Mouse (Mus musculus) cerebellum, adult 8-10 months (tissue): ENCODE results near the gene Atp5f1.
"Not testable (repeated sequence)": the region's sequence is repeated elsewhere in the genome, so short reads cannot be mapped to it uniquely, and the experiment has no call there.

Experiments
- DNase-seq: peaks from one replicate; pipeline ENCODE4 v3.0.0; 2022

Gene Atp5f1

GRCm38 (mm10) chr3:105959999-105960398 is at the start of gene Atp5f1:
Atp5f1 (minus strand) TSS chr3:105960099.
- DNase-seq, result no peak

- DNase-seq, result not testable (repeated sequence)
Observed at GRCm38 (mm10) chr3:106003360-106003759, 43.5 kb upstream of the Atp5f1 start.

DNA sequence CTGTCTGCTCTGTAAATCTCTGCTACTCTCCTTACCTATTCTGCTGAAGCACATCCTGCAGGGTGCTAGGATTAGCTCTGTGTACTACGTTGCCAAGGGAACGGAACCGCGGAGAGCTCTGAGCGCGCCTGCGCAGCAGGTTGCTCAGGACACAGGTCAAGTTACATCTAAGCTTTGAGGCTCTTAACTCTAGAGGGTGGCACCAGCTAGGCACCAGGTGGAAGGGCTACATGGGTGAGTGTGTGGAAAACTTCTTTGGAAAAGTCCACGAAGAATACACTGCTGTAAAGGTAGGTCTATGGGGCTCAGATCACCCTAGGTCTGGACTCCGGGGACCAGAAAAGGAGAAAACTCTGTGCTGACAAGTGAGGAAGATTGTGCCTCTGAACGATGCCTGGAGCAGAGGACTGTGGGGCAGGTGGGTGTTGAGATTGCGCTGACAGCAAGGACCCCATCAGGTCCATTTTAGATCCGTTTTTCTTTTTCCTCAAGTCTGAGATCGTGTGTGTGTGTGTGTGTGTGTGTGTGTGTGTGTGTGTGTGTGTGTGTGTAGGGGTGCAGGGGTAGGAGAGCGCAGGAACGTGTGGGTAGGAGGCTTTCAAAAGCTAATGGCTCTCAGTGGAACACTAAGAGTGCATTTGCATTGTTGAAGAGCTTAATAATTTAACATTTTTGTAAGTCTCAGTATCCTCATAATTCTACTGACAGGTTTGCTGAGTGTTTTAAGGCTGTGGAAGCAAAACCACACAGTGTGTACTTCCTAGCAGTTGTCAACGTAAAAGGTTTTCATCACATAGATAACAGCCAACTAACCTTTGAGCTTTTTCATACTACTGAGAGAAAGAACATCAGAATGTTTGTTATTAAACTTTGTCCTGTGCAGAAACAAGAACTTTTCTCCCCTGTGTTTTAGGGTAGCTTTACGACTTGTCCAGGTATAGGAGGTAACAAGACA is 41.8 kb upstream of the Atp5f1 start:
- DNase-seq, result no peak

DNA sequence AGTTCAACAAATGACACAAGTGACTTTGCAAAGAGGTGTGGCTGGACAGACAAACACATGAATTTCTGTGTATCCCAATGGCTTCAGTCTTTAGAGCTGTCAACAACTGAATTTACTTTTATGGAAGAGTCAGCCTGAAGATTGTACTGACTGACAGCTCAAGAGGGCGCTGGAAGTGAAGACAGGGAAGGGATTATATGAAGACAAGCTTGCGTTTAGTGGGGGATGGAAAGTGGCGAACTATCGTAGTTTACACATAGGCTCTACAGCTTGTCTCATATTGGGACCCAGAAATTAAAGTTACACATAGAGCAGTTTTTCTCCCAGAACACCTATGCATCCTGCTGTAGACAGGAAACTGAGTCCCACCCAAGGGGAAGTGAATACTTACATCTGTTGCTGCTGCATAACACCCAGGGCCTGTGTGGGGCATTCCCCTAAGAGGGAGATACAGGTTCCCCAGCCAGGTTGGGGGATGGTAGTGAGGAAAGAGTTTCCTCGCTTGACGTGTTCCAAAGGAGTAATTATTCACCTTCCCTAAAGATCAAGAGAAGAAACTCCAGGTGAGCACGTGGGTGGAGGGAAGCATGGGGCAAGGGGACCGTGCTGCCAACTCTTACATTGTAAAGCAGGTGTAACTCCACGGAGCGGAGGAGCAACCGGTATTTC is 40.9 kb upstream of the Atp5f1 start:
- no peak for DNase-seq

- DNase-seq, result no peak
Observed at GRCm38 (mm10) chr3:105994730-105995129, 34.8 kb upstream of the Atp5f1 start.

DNA sequence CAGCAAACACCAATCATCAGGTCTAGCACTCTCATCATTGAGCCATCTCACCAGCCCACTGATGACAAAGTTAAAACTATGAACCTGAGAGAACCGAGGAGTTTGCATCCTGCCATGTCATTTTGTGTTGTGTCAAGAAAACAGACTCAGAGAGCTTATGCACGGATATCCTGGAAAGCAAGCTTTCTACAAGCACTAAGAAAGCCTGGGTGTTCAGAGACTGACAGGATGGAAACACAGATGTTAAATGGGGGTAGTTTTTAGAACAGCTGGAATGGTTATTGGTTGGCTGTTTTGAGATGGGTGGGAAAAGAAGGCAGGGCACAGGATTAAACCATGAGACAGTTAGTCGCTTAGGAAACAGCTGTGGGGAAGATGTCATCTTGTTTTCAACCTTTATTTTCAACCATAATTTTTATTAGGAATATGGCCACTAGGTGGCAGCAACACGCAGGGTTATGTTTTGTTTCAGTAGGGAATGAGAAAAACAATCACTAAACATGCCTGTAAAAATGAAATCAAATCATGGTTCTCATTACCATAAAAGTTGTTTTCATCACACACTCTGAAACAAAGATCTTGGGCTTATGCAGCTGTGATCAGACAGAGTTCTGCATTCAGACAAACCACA is 31.9 kb upstream of the Atp5f1 start:
- peak; percentile 45 for DNase-seq

- not testable (repeated sequence) for DNase-seq
Observed at GRCm38 (mm10) chr3:105989611-105990010, 29.7 kb upstream of the Atp5f1 start.

DNA sequence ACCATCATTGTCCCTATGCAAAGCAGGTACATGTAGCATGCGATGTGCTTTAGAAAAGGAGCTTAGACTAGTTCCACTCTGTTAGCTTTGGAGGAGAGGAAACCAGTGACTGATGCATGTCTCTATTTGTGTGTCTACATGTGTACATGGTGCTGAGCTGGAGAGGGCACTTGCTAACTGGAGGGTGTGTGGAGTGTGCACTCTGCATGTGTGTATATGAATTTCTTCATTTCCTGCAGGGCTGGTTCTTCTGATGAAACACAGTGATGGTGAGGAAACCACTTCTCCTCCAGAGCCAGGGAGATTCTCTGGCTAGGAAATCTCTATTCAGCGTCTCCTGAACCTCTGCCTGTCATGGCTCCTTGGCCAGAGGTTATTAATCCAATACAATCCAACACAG is 14.3 kb upstream of the Atp5f1 start:
- no peak for DNase-seq

- no peak for DNase-seq
Observed at GRCm38 (mm10) chr3:105973411-105973810, 13.5 kb upstream of the Atp5f1 start, which contains the start of gene Ovgp1. Ovgp1 (plus strand) TSS chr3:105973711.

DNA sequence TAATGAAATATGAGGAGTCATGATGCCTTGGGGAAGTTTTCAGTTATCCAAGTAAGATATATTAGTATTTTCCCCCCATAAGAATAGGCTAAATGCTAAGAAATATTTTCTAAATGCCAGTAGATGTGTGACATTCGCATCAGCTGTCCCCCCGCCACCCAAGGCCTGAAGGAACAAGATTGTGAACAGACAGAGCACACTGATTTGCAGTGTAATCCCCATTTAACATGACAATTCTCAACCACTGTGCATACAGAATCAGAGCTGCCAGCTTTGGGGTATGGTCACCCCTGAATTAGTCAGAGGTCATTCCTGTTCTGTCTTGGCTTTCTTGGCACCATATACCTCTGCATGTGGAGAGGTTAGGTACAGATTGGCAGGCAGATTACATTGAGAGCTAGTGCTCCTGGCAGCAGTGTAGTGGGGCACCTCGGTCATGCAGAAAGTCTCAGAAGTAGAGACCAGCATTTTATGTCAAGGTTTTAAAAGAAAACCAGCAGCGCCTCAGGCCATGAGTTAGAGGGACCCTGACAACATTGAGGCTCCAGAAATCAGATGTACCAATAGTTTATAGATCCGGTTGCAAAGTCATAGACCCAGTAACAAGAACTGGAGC is 12.0 kb upstream of the Atp5f1 start:
- DNase-seq, result no peak

- no peak for DNase-seq
Observed at GRCm38 (mm10) chr3:105960700-105961099, 801 bp upstream of the Atp5f1 start.

DNA sequence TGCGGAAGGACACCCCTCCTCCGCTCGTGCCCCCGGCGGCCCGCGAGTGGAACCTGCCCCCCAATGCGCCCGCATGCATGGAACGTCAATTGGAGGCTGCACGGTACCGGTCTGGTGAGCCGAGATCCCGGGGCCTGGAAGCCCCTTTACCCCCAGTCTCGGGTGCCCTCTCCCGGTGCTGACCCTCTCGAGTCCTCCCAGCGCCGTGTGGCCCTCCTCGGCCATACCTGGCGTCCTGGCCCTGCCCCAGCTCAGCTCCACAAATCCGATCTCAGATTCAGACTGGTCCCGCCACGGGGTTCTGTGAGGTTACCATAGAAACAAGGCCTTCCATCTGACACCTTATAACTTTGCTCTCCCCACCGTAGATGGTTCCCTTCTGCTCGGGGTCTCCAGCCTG is 314 bp downstream of the Atp5f1 start:
- DNase-seq, result no peak

GRCm38 (mm10) chr3:105958974-105959580 is 822 bp downstream of the Atp5f1 start, which contains the start of gene Wdr77:
Wdr77 (plus strand) TSS chr3:105959369.
- DNase-seq, result peak; percentile 94

- DNase-seq, result no peak
Observed at GRCm38 (mm10) chr3:105958204-105958603, 1.7 kb downstream of the Atp5f1 start.

DNA sequence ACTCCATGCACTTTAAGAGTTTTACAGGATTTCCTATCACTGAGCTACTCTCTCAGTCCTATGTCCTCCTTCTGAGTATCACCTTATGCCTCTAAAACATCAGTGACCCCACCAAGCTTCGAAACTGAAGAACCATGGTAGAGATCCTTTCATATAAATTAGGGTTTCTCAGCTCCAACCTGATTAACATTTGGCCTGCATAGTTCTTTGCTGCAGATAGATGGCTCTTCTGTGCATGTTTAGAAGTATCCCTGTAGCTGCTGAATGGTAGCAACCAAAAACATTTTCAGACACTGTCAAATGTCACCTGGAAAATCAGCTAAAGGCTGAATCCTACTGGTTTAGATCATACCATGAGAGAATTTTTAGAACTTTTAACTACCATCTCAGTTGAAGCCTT is 2.7 kb downstream of the Atp5f1 start:
- no peak for DNase-seq

- DNase-seq, result no peak
Observed at GRCm38 (mm10) chr3:105951348-105951747, 8.6 kb downstream of the Atp5f1 start.

- no peak for DNase-seq
Observed at GRCm38 (mm10) chr3:105936111-105936510, 23.8 kb downstream of the Atp5f1 start.

- DNase-seq, result no peak
Observed at GRCm38 (mm10) chr3:105935033-105935432, 24.9 kb downstream of the Atp5f1 start.

DNA sequence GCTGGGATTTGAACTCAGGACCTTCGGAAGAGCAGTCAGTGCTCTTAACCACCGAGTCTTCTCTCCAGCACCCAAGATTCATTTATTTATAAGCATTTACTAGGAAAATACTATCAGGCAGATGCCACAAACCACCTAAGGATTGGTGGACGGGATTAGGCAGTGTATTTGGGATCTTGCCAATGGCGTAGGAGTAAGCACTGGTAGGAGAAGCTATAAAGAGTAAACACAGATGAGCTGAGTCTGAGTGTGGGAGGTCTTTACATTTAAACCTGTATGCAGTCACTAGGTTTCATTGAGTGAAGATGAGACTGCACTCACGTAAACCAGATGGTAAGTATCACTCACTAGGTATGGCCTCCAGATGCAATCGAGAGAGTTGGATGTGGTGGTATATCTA is 26.0 kb downstream of the Atp5f1 start:
- DNase-seq, result no peak

- DNase-seq, result no peak
Observed at GRCm38 (mm10) chr3:105932240-105933071, 27.4 kb downstream of the Atp5f1 start, which contains the start of gene I830077J02Rik. I830077J02Rik (minus strand) TSS chr3:105932664.

DNA sequence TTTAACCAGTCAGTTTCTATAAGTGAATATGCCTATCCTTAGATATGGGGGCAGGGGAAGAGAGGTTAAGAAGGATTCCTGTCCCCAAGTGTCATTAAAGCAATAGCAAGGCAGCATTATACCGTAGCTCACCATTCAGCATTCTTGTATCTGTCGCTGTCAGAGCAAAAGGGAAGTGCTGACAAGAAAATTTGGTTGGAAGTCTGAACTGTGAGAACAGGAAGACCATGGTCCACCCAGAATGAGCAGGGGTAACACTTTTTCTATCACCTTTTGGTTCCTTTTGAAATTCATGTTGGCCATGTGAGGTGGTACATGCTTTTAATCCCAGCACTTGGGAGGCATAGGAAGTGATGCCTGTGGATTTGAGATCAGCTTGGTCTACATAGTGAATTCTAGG is 28.8 kb downstream of the Atp5f1 start:
- no peak for DNase-seq
